Mouse (Mus musculus): ENCODE measurements around the gene Fam32a.

The Fam32a gene

GRCm38 (mm10) chr8:72240403-72240763, 20.9 kb downstream of the Fam32a start:
- no peak for DNase-seq (ENCODE audit: low spot score)

GRCm38 (mm10) chr8:72240951-72241350, 21.4 kb downstream of the Fam32a start:
- DNase-seq (ENCODE audit: low spot score) = no peak

DNA sequence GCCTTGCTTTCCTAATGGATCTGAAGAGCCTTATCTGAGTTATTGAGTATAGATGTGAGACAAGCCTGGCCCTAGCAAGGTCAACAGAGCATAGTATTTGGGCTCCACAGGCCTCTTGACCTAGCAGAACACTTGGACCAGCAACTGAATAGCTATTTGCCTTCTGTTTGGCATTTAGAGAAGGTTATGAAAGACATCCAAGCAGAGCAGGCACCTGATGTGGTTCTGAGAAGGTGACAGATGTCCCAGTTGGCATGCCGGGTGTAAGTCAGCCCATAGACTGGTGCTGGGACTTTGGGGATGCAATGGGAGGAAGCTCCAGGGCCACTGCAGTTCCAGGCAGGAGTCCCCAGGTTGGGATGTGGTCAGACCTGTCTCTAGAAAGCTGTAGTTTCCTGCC, 22.7 kb downstream of the Fam32a start:
- no peak for DNase-seq (ENCODE audit: low spot score)

DNA sequence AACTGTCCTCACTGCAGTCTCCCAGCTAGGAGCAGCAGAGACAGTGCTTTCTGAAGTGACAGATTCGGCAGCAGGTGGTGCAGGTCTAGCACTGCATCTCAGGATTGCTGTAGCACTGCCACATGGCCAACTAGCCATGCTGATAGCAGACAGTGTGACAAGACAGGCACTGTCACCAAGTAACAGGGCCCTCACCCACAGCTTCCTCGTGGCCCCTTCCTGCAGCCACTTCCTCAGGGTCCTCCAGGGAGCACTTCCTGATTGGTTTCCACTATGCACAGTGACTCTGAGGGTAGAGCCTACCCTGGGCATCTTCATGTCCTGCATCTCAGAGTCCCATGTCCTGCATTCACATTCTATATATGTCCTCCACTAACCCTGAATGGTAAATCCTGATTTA, 25.1 kb downstream of the Fam32a start:
- no peak for DNase-seq (ENCODE audit: low spot score)

DNA sequence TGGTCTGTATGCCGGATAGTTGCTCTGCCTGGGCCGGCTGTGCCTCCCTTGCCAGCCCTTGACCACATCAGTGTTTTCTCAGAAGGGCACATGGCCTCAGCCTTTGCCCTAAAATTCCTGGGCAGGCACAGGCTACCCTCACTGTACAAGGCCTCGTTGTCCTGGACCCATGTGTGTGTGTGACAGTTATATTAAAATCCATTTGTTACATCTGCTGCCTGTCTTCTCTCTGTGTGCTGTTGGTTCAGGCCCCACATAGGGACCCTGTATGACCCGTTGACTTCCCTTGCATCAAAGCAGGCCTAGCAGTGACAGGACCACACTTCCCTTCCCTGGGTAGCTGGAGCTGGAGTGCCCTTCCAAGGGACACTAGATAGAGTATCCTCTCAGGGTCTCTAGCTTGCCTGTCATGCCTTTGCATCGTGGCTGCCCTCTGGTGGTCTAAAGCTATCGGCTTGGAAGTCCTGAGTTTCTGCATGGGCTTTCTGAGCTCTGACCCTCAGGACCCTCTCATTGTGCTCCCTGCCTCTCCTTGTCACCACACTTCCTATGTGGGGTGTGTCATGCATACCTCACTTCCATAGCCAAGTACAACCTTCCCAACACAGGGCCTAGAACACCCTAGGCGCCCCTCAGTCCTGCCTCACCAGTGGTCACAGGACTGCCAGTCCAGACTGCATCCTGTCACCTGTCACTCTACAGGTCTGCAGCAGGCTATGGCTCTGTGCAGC, 37.8 kb downstream of the Fam32a start:
- peak; percentile 26 for DNase-seq (ENCODE audit: low spot score)

- DNase-seq (ENCODE audit: low spot score) = no peak
Measured at GRCm38 (mm10) chr8:72257902-72258238, 38.3 kb downstream of the Fam32a start.

DNA sequence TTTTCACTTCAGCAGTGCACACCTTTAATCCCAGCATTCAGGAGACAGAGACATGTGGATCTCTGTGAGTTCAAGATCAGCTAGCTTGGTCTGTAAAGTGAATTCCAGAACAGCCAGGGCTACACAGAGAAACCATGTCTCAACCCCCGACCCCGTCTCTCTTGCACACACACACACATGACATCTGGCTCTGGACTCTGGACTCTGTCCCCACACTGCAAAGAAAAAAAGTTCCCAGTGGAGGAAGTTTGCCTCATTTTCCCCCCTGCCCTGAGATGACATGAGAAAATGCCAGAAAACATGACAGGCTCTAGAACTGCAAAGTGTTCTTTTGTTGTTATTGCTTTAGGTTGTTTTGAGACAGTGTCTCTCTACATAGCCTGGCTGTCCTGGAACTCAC, 40.3 kb downstream of the Fam32a start:
- DNase-seq (ENCODE audit: low spot score) = no peak

- no peak for DNase-seq (ENCODE audit: low spot score)
Measured at GRCm38 (mm10) chr8:72260585-72260984, 41.1 kb downstream of the Fam32a start.

DNA sequence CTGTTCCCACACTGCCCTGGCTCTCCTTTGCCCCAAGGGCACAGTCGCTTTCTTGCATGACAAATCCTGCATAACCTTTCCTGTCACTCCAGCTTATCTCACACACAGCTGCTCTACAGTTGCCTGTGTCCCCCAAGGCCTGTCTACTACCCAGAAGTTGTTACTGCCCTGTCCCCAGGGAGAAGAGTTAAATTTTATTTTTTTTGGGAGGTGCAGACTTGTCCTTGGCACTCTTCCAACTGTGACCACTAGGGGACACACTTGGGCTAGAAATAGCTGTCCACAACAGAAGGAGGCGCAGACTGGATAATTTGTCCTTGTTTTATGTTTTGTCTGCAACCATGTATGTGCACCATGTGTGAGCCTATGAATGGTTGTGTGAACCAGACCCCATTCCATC, 41.5 kb downstream of the Fam32a start:
- peak; percentile 43 for DNase-seq (ENCODE audit: low spot score)

- no peak for DNase-seq (ENCODE audit: low spot score)
Measured at GRCm38 (mm10) chr8:72261431-72261830, 41.9 kb downstream of the Fam32a start.

- no peak for DNase-seq (ENCODE audit: low spot score)
Measured at GRCm38 (mm10) chr8:72261872-72262271, 42.3 kb downstream of the Fam32a start.

DNA sequence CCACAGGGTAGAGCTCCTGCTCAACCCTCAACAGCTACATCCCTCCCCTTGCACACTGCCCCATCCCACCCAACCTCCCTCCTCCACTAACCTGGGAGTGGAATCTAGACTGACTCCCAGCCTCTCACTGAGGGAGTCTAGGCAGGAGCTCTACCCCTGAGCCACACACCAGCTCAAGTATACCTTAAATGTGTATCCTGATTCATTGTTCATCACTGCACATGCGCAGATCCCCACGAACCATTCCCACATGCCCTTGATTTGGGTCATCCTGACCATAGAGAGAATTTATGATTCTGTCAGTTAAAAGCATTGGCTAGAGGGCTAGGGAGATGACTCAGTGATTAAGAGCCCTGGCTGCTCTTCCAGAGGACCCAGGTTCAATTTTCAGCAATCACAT, 43.2 kb downstream of the Fam32a start:
- no peak for DNase-seq (ENCODE audit: low spot score)

DNA sequence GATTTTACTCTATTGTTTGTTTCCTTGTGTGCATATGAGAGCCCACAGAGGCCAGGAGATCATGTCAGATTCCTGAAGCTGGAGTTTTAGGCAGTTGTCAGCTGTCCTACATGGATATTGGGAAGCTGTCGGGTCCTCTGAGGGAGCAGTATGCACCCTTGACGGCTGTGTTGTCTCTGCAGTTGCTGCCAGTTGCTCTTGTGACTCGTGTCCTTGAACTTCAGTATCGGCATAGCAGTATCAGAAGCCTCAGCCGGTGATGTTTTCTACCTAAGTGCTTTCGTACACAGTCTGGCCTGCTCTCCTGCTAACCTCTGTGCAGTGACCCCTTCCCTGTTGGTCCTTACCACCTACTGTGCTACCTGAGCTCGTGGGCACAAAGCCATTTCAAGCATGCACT, 43.9 kb downstream of the Fam32a start:
- DNase-seq (ENCODE audit: low spot score) = no peak

GRCm38 (mm10) chr8:72265342-72265741, 45.8 kb downstream of the Fam32a start:
- DNase-seq (ENCODE audit: low spot score) = peak; percentile 33

- DNase-seq (ENCODE audit: low spot score) = no peak
Measured at GRCm38 (mm10) chr8:72266671-72267070, 47.1 kb downstream of the Fam32a start.

GRCm38 (mm10) chr8:72267106-72267505, 47.6 kb downstream of the Fam32a start:
- DNase-seq (ENCODE audit: low spot score) = no peak

- peak; percentile 46 for DNase-seq (ENCODE audit: low spot score)
Measured at GRCm38 (mm10) chr8:72268356-72268755, 48.8 kb downstream of the Fam32a start.

DNA sequence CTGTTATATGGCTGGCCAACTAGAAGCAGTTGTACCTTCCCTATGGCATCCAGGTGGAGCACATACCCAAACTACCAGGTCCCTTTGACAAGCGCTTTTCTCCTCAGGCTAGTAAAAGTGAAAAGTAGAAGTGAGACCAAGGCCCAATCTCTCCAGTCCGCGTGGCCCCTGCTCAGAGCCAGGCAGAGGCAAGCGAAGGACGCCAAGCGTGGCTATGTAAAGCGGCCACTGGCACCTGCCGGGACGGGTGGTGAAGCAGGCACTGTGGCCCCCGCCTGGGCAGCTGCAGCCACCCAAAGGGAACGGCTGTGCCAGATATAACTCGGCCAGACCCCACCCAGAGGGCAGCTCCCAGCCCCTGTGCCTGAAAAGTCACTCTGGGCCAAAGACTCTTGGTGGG, 51.1 kb downstream of the Fam32a start:
- no peak for DNase-seq (ENCODE audit: low spot score)

DNA sequence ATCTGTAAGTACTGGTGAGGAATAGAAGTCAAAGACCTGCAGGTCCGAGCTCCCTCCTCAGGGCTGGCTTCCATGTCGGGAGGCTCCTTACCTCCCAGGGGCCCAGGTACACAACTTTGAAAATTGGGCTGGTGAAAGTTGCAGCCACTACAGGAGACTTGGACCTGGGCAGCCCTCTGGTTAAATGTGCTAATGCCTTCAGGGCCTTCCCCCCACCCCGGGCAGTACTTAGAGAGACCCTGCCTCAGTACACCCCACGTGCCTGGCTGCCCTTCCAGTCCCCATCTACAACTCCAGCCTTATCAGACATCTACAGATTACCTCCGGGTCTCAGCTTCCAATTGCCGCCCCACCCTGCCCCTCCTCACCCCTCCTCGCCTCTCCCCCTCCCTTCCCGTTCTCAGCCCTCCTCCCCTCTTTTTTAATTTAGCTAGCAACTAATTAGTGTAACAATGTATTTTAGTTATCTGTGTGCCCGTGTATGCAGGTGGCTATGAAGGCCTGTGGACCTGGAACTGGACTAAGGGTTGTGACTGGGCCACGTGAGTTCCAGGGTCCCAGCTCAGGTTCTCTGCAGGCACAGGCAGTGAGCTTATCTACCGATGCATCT, 51.6 kb downstream of the Fam32a start:
- DNase-seq (ENCODE audit: low spot score) = no peak

GRCm38 (mm10) chr8:72271691-72272090, 52.2 kb downstream of the Fam32a start:
- DNase-seq (ENCODE audit: low spot score) = no peak

- DNase-seq (ENCODE audit: low spot score) = peak; percentile 73
Measured at GRCm38 (mm10) chr8:72272361-72272760, 52.8 kb downstream of the Fam32a start.

DNA sequence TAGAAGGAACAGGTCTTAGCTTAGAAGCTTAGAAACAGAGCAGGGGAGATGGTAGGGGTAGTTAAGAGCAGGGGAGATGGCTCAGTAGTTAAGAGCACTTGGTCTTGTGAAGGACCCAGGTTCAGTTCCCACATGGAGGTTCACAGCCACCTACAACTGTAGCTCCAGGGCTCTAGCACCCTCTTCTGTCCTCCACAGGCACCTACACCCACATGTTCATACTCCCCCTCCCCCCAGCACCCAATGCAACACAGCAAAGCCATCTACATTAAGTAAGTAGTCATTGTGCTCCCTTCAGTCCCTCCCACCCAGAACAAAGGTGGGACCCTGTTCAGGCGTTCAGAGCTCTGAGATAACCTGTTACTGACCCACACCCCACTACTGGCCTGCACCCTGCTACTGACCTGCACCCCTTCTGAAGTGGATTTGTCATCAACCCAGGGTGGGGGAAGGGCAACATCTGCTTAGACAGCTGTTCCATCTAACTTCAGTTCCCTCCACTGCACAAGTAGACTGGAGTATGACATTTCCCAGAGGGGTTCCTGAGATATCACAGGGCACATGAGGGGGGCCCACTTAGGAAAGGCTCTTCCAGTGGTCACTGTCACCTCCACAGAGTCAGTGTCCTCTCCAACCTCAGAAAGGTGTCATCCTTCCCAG, 53.7 kb downstream of the Fam32a start:
- DNase-seq (ENCODE audit: low spot score) = no peak

DNA sequence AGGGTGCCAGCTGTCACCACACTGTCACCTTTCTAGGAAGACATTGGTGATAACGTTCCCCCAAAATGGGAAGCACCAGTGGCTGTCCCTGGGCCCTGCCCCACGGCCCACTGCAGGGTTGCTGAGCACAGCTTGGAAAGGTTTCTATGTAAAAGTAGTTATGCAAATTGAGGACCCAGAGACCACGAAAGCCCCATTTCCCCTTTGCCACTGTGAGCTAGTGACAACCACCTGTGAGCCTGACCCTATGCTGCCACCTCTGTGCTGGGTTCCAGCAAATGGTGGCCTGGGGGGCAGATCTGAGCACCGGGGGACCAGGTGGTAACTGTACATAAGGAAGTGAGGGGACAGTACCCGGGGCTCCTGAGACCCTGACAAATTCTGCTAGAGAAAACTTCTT, 54.3 kb downstream of the Fam32a start:
- no peak for DNase-seq (ENCODE audit: low spot score)
